Mouse (Mus musculus) embryonic fibroblast, embryonic 13.5 days (primary cell): ENCODE measurements around the gene Cyp2s1.

Experiments used
- CTCF ChIP-seq: IDR thresholded peaks from 2 replicates; pipeline ENCODE4 v1.5.1; 2011; ENCODE audit warnings: mild to moderate bottlenecking, control low read depth, low read length, moderate library complexity, borderline replicate concordance; ENCODE audit not compliant: insufficient read depth
- POLR2A ChIP-seq: IDR thresholded peaks from 2 replicates; pipeline ENCODE4 v1.6.1; 2011; ENCODE audit warnings: low read depth, mild to moderate bottlenecking, control low read depth, low read length, moderate library complexity

DNA sequence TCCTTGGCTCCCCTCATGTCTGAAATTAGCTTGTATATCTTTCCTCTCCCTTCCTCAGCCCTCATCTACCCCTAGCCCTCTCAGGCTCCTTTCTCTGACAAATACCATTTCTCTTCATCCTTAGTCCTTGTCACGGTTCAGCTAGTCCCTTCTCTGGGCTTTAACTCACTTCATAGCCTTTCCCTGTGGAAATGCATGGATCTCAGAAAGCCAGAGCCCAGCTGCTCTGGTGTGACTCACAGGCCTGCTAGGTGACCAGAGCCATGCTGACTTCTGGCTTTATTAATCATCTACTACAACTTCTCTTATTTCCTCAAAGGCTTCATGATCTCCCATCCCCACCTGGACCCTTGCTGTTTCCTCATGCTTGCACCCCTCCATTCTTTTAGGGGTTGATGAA is 4.5 kb downstream of the Cyp2s1 start:
- TF ChIP-seq CTCF (no peak), POLR2A (no peak)
